Comparison of ENCODE assay signal across 9 mouse cellular contexts in the genomic region with DNA sequence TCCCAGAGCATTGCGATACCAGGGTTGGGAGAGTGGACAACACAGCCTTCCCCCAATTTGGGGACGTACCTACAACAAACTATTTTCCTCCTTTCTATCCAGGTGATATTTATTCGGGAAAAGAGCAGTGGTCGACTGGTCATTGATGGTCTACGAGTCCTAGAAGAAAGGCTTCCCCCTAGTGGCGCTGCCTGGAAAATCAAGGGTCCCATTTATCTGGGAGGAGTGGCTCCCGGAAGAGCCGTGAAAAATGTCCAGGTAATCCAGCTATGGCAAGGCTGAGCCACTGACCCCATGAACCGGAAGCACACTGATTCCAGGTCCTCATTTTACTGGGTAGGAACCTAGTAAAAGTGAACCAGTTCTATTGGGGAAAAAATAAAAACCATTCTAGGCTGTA. TPM values are rescaled to one million over a fixed set of nuclear protein-coding genes. Genes with fewer than 3 reads are reported as not detected.
DNase-seq lines count a peak whose midpoint lies in the region; ATAC-seq and TF ChIP-seq lines count a peak whose summit lies in the region.
"Had no signal": no experiment of that assay in that cellular context is flagged by ENCODE, and none has a peak within 500 bp of the region (broad histone marks: within the 10 kb centered on the region; RNA-seq: fewer than 3 reads in every experiment).

No protein-coding gene starts in this region.

- H3K9me3 ChIP-seq in hindbrain, embryonic 13.5 days, result 0 out of 2 replicates have a peak, but pooled peaks cover 5% of the 10 kb centered on the region
- H3K9me3 ChIP-seq: liver, embryonic 15.5 days had no signal

- peak; percentile 4 for DNase-seq in cerebellum, adult 8-10 months
- DNase-seq in cerebellum, adult 11-12 months, result no peak
- DNase-seq in left cerebral cortex, adult 18-20 months (ENCODE audit: low spot score in 2 of 2), result peak; percentile 36 to 55
- DNase-seq in left cerebral cortex, adult 11 months (ENCODE audit: low spot score), result no peak
- DNase-seq in Patski (ENCODE audit: low read depth, low spot score), result no peak
- DNase-seq in gastrocnemius, postnatal 10 days, result peak; percentile 44
- peak; percentile 44 for DNase-seq in right cerebral cortex, postnatal 14 days

- H3K4me3 ChIP-seq in hindbrain, embryonic 13.5 days, result no peak overlapping the region
- H3K4me3 ChIP-seq: liver, embryonic 15.5 days had no signal

- no peak overlapping the region for H3K4me2 ChIP-seq in hindbrain, embryonic 13.5 days
- H3K4me2 ChIP-seq: liver, embryonic 15.5 days had no signal

- H3K36me3 ChIP-seq in hindbrain, embryonic 13.5 days, result no peaks in the 10 kb centered on the region; the same call in 1 of the 2 replicates
- H3K36me3 ChIP-seq: liver, embryonic 15.5 days had no signal

- WGBS in hindbrain, embryonic 13.5 days, result 92% methylated on average over 9 of the region's 9 CpGs

- no peaks in the 10 kb centered on the region for H3K27me3 ChIP-seq in Patski
- H3K27me3 ChIP-seq in hindbrain, embryonic 13.5 days, result no peaks in the 10 kb centered on the region
- H3K27me3 ChIP-seq: liver, embryonic 15.5 days had no signal

- ATAC-seq in Patski, result no peak
- ATAC-seq in hindbrain, embryonic 13.5 days (ENCODE audit: low FRiP score), result no peak

- CTCF ChIA-PET in Patski (lab: Charles Lee), result interaction anchor here (1.2 to 2.1 kb wide), 4 partner anchors 10 to 57 kb away, joined by 3 to 6 read pairs (median 4); no protein-coding TSS in a partner anchor

- H3K27ac ChIP-seq in hindbrain, embryonic 13.5 days, result no peak overlapping the region
- H3K27ac ChIP-seq: liver, embryonic 15.5 days had no signal

- peak; percentile 73 for TF ChIP-seq CTCF in Patski (IDR thresholded peaks at IDR 0.05)

- POLR2A ChIA-PET in Patski (lab: Charles Lee), result no interaction called here

- no peaks in the 10 kb centered on the region for H3K4me1 ChIP-seq in hindbrain, embryonic 13.5 days (replicated peaks)
- H3K4me1 ChIP-seq: liver, embryonic 15.5 days had no signal

- in situ Hi-C loops in Patski (cut with MboI; ENCODE audit: low pct_unique_long_range_greater_than_20kb), result no loop called here

- no peak overlapping the region for H3K9ac ChIP-seq in hindbrain, embryonic 13.5 days
- H3K9ac ChIP-seq: liver, embryonic 15.5 days had no signal

RNA-seq across cellular contexts. Expression of a gene that starts 36.7 kb away (rescaled TPM):
- total RNA-seq in left cerebral cortex, adult 18-20 months (2021), result 10 to 100 TPM; 14.5 to 14.7 TPM
- polyA plus RNA-seq in Patski (2021), result 26.0 TPM
- total RNA-seq in gastrocnemius, postnatal 10 days (2021), result 1 to 10 TPM; 4.6 to 4.8 TPM
- polyA plus RNA-seq in hindbrain, embryonic 13.5 days (2015; fragmentation: Nextera tagmentation; extraction: Ambion mirVana), result 32.7 and 34.8 TPM in 2 replicates

RNA-seq across cellular contexts. Expression of a gene that starts 36.8 kb away (rescaled TPM):
- 1 to 10 TPM; 2.5 to 3.0 TPM for total RNA-seq in left cerebral cortex, adult 18-20 months (2021)
- 4.2 TPM for polyA plus RNA-seq in Patski (2021)
- 1 to 10 TPM; 1.6 to 2.0 TPM for total RNA-seq in gastrocnemius, postnatal 10 days (2021)
- polyA plus RNA-seq in hindbrain, embryonic 13.5 days (2015; fragmentation: Nextera tagmentation; extraction: Ambion mirVana), result 9.6 and 10.4 TPM in 2 replicates

Comparison
In these comparisons a context has a peak if more than half of its experiments do, and no peak if none do; other contexts are left out.
1. DNase-seq: peak in cerebellum, adult 8-10 months (single experiment), left cerebral cortex, adult 18-20 months (2 of 2), gastrocnemius, postnatal 10 days (single experiment) and right cerebral cortex, postnatal 14 days (single experiment); none in cerebellum, adult 11-12 months (single experiment), left cerebral cortex, adult 11 months (single experiment) and Patski (single experiment).